Mouse (Mus musculus): ENCODE data around the gene Actr1b.
A peak's percentile ranks its signal among the peaks of the same experiment; 100 is the strongest.

Actr1b gene

GRCm38 (mm10) chr1:36714311-36714710 is at the start of gene Actr1b:
Actr1b (minus strand) TSS chr1:36714422.
- no peak for DNase-seq (ENCODE audit: low read depth, low spot score)

- DNase-seq (ENCODE audit: low read depth, low spot score), result no peak
Measured at GRCm38 (mm10) chr1:36761568-36761967, 47.3 kb upstream of the Actr1b start, which contains the start of gene Zap70. Zap70 (plus strand) TSS chr1:36761798.

GRCm38 (mm10) chr1:36761061-36761460 is 46.8 kb upstream of the Actr1b start:
- no peak for DNase-seq (ENCODE audit: low read depth, low spot score)

GRCm38 (mm10) chr1:36760401-36760800 is 46.2 kb upstream of the Actr1b start:
- no peak for DNase-seq (ENCODE audit: low read depth, low spot score)

DNA sequence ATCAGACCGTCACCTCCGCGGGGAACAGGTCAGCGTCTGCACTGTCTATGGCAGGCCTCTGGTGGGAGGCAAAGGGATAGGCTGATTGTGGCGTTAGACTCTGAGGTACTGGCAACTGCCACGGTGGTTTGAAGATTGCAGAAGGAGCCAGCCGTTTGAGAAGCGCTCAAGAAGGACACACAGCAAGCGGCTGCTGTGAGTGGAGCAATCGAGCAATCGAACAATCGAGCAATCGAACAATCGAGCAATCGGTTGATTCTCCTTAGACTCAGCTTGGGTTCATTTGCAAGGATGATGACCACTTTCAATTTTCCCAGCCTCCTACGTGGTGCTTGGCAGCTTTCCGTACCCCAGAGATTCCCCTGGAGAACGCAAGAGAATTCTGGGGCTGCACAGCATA is 44.9 kb upstream of the Actr1b start:
- DNase-seq (ENCODE audit: low read depth, low spot score), result no peak

GRCm38 (mm10) chr1:36758553-36758952 is 44.3 kb upstream of the Actr1b start:
- no peak for DNase-seq (ENCODE audit: low read depth, low spot score)

GRCm38 (mm10) chr1:36753932-36754675 is 39.9 kb upstream of the Actr1b start:
- no peak for DNase-seq (ENCODE audit: low read depth, low spot score)

DNA sequence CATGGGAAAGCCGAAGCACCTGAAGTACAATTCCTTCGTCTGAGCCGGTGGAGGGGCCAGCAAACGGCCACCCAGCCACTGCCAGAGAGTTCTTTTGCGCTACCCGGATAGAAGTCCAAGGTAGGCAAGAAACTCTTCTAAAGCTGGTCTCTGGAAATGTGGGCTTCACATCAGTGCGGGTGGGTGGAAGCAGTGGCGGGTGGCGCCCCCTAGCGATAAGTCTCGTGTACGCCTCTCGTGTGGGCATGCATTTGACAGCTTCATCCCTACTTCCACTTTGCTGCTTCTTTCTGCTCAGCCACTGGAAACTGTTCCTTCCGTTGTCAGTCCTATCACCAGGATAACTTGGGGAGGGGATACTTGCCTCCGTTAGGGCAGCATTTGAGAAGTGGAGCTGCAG is 32.2 kb upstream of the Actr1b start:
- no peak for DNase-seq (ENCODE audit: low read depth, low spot score)

DNA sequence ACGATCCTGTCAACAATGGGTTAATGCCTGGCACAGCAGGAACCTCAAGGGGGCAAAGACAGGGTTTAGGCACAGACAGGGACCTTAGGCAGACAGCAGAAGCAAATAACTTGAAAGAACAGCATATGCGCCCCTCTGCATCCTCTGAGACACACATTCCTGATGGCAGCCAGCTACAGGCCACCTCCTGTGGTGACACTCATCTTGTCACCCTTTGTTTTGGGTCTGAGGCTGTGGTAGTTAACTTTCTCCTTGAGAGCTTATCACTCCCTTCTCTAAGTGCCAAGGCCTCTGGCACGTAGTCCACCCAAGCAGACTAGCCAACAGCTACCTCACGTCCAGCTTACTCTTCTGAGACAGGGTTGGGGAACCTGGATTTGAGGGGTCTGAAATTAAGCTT is 31.4 kb upstream of the Actr1b start:
- no peak for DNase-seq (ENCODE audit: low read depth, low spot score)

DNA sequence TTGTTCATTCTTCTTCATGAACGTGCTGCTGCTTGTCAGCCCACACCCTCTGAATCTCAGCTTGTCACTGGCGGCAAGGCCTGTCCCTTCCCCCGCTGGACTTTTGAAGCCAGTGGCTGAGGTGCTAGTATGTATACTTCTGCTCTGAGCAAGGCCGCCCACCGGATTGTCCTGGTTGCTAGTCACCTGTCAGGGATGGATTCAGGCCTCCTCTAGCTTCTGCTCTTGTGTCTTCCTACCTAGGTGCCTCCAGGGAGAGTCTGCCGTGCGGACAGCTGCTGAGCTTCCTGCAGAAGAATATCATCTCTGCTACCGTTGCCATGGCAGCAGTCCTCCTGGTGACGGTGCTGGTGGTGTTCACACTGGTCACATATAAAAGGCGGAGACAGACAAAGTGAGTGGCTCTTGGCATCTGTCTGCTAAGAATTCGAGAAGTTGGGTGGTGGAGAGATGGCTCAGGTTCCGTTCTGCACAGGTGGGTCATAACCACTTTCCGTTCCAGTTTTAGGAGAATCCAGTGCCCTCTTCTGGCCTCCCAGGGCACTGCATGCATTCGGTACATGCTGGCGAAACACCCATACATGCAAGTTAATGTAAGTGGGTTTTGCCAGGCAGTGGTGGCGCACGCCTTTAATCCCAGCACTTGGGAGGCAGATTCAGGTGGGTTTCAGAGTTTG is 30.2 kb upstream of the Actr1b start:
- peak; percentile 53 for DNase-seq (ENCODE audit: low read depth, low spot score)

- no peak for DNase-seq (ENCODE audit: low read depth, low spot score)
Measured at GRCm38 (mm10) chr1:36743046-36743445, 28.8 kb upstream of the Actr1b start.

DNA sequence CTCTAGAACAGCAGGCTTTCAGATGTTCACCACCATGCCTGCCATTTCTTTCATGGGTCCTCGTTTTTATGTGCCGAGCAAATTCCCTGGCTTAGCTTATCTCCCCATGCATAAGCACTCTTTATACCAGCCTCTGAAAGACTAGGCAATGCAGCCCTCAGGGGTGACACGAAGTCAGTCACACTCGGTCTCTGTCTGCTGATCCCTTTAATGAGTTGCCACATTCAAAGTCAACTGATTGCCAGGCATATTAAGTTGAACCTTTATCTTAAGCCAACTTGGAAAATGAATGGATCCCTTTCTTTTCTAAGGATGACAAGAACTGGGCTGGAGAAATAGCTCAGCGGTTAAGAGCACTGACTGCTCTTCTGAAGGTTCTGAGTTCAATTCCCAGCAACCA is 25.0 kb upstream of the Actr1b start:
- DNase-seq (ENCODE audit: low read depth, low spot score), result no peak

DNA sequence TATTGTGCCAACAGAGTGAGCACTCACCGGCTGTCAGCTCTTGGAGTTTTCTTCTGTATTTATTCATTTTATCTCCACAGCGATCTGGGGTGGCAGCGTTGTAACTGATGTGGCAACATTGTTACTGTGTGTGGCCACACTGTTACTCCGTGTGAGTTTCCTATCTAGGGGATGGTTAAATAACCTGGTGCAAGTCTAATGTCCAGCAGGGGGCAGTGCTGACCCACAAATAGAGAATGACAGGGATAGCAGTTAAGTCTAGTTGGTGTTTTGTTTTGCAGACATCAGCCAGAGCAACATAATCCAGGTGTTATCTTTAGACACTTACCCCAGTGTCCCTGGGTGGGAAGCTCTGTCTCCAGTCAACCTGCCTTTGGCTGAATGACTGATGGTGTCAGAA is 23.1 kb upstream of the Actr1b start:
- DNase-seq (ENCODE audit: low read depth, low spot score), result peak; percentile 49

GRCm38 (mm10) chr1:36724057-36724431 is 9.8 kb upstream of the Actr1b start:
- DNase-seq (ENCODE audit: low read depth, low spot score), result no peak

GRCm38 (mm10) chr1:36723146-36724056 is 9.2 kb upstream of the Actr1b start:
- DNase-seq (ENCODE audit: low read depth, low spot score), result no peak

DNA sequence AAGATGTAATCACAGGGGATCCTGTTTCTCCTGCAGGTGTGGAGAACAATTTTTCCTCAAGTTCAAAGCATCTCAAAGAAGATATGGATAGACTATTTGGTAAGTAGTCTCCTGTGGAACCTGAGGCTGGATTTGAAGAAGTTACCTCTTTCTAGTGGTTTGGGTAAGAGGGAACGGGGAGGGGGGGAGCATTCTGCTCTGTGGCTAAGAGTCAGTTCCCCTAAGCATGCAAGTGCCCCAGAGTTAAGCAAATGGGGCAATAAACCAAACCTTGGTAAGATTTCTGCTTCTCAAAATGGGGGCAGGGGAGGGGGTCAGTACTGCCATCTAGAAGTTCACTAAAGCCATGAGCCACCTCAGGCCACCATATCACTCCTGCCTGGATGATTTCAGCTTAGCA is 4.6 kb upstream of the Actr1b start:
- DNase-seq (ENCODE audit: low read depth, low spot score), result no peak

- DNase-seq (ENCODE audit: low read depth, low spot score), result no peak
Measured at GRCm38 (mm10) chr1:36711104-36711503, 3.1 kb downstream of the Actr1b start.

GRCm38 (mm10) chr1:36709854-36710280 is 4.4 kb downstream of the Actr1b start, which contains the start of gene 4933424G06Rik:
4933424G06Rik (plus strand) TSS chr1:36710149.
- DNase-seq (ENCODE audit: low read depth, low spot score), result peak; percentile 93

GRCm38 (mm10) chr1:36709055-36709853 is 5.0 kb downstream of the Actr1b start:
- no peak for DNase-seq (ENCODE audit: low read depth, low spot score)

GRCm38 (mm10) chr1:36708626-36709025 is 5.6 kb downstream of the Actr1b start:
- DNase-seq (ENCODE audit: low read depth, low spot score), result no peak

DNA sequence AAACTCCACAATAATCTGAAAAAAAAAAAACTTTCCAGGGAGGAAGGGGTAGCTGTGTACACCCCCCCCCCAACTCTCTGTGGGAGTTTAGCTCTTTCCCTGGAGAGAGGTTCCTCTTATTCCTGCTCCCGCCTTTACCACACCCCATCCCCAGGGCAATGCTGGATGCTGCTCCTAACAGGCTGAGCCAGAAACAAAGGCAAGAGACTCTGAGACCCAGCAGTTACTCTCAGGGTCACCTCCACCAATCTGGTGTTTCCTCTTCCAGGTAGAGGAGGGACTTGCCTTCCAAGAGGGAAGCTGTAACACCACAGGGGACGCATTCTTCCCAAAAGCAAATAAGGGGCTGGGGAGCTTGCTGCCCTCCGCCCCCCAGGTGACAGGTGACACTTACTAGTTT is 6.4 kb downstream of the Actr1b start:
- no peak for DNase-seq (ENCODE audit: low read depth, low spot score)
